Mouse (Mus musculus) forebrain, embryonic 15.5 days (tissue): Measurements from ENCODE around the gene Tbc1d7. TPM values are rescaled to one million over a fixed set of nuclear protein-coding genes. Genes with fewer than 3 reads are reported as not detected.

Source experiments
- ATAC-seq: fragments of 200-750 bp; cut with Nextera tagmentation; replicated peaks from 2 replicates; pipeline ENCODE4 v1.8.0; 2017; ENCODE audit warnings: mild to moderate bottlenecking, moderate TSS enrichment, moderate library complexity
- H3K27ac ChIP-seq: fragments of 300-500 bp; sonication (generic); replicated peaks from 2 replicates; pipeline ENCODE4 v1.5.1; 2015; ENCODE audit warnings: mild to moderate bottlenecking, inconsistent platforms
- H3K27me3 ChIP-seq: fragments of 300-500 bp; sonication (generic); 2 replicates; pipeline ENCODE4 v1.6.1; 2015; ENCODE audit warnings: inconsistent platforms
- H3K36me3 ChIP-seq: fragments of 300-500 bp; sonication (generic); 2 replicates; pipeline ENCODE4 v1.6.1; 2015; ENCODE audit warnings: mild to moderate bottlenecking, inconsistent platforms
- H3K4me1 ChIP-seq: fragments of 300-500 bp; sonication (generic); 2 replicates; pipeline ENCODE4 v1.6.1; 2015; ENCODE audit warnings: inconsistent platforms
- H3K4me2 ChIP-seq: fragments of 300-500 bp; sonication (generic); replicated peaks from 2 replicates; pipeline ENCODE4 v1.6.1; 2015; ENCODE audit warnings: mild to moderate bottlenecking, inconsistent platforms
- H3K4me3 ChIP-seq: fragments of 300-500 bp; sonication (generic); 2 replicates; pipeline ENCODE4 v1.5.1; 2015; ENCODE audit warnings: mild to moderate bottlenecking, inconsistent platforms
- H3K9ac ChIP-seq: fragments of 300-500 bp; sonication (generic); replicated peaks from 2 replicates; pipeline ENCODE4 v1.6.1; 2015; ENCODE audit warnings: mild to moderate bottlenecking, inconsistent platforms
- H3K9me3 ChIP-seq: fragments of 300-500 bp; sonication (generic); 2 replicates; pipeline ENCODE4 v1.6.1; 2016; ENCODE audit warnings: inconsistent platforms
- WGBS: fragments of 180-500 bp; shearing (Covaris S2); methylation state at CpG from one replicate; pipeline ENCODE4 v1.1.7; 2015; ENCODE audit warnings: mixed read lengths; 5-methylcytosine and 5-hydroxymethylcytosine counted together
- polyA plus RNA-seq: library from polyadenylated mRNA; unstranded; fragments of >200 nt; fragmentation: Nextera tagmentation; extraction: Ambion mirVana; gene quantifications from 2 replicates; pipeline ENCODE4 v1.2.1, GENCODE M21; 2015

Tbc1d7 gene
- polyA plus RNA-seq, 1 experiment from 2014 or later, result 79.9 TPM

DNA sequence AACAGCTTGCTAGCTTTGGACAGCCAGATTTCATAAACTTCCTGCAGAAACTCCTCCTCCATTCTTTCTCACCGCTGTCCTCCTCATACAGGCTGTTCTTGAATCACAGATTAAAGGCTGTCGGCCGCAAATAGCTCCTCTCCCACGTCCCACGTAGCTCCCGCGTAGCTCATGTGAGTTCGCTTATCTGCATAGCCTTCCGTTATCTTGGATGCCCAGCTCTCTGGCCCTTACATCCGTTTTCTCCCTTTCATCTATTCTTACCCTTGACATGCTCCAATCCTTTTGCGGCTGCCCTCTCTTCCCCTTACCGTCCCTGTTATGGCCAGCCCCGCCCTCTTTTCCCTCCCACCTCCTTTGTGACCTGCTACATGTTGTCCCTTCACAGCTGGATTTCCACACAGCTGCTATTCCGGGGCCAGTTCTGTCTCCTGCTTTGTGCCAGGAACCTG is 20.5 kb upstream of the Tbc1d7 start:
- no peaks in the 10 kb centered on the region for H3K9me3 ChIP-seq
- H3K9ac ChIP-seq, result no peak overlapping the region
- no peaks in the 10 kb centered on the region for H3K36me3 ChIP-seq
- 10% methylated on average over 14 of the region's 14 CpGs for WGBS
- H3K4me2 ChIP-seq, result no peak overlapping the region
- ATAC-seq, result no peak
- H3K4me1 ChIP-seq, result no peaks in the 10 kb centered on the region
- no peak overlapping the region for H3K27ac ChIP-seq
- H3K4me3 ChIP-seq, result no peak overlapping the region
- H3K27me3 ChIP-seq, result no peaks in the 10 kb centered on the region

DNA sequence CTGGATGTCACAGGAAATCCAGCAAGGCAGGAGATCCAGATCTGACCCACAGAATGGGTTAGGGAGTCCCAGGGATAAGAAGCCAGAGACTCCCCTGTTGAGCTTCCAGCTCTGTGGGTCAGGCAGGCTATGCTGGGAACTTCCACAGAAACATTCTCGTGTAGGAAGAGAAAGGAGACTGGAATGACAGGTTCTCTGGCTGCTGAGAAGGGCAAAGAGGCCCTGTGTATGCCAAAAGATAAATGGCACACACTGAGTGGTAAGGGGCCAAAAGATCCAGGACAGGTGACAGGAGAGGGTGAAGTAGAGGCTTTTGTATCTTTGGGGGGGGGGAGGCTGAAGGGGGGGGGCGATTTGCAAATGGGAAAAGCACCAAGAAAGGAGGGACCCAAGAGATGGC is 20.0 kb upstream of the Tbc1d7 start:
- H3K9ac ChIP-seq, result no peak overlapping the region
- H3K27me3 ChIP-seq, result no peaks in the 10 kb centered on the region
- no peaks in the 10 kb centered on the region for H3K9me3 ChIP-seq
- no peaks in the 10 kb centered on the region for H3K4me1 ChIP-seq
- no peak overlapping the region for H3K27ac ChIP-seq
- no peak overlapping the region for H3K4me2 ChIP-seq
- WGBS, result 24% methylated on average over 2 of the region's 2 CpGs
- no peak for ATAC-seq
- no peak overlapping the region for H3K4me3 ChIP-seq
- no peaks in the 10 kb centered on the region for H3K36me3 ChIP-seq

DNA sequence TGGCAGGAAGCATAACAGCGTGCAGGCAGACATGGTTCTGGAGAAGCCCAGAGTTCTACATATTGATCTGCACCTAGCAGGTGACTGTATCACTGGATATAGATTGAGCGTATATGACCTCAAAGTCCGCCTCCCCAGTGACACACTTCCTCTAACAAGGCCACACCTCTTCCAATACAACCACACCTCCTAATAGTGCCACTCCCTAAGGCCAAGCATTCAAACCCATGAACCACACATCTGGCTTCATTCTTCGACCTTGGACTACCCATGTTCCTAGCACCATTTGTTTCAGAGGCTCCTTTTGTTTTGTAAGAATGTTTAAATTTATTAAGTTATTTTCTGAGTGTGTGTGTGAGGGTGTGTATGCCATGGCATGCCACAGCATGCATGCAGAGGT is 16.4 kb upstream of the Tbc1d7 start:
- H3K4me2 ChIP-seq, result no peak overlapping the region
- no peaks in the 10 kb centered on the region for H3K36me3 ChIP-seq
- H3K27me3 ChIP-seq, result no peaks in the 10 kb centered on the region
- WGBS, result 97% methylated on average over 4 of the region's 4 CpGs
- no peak for ATAC-seq
- no peak overlapping the region for H3K4me3 ChIP-seq
- H3K9ac ChIP-seq, result no peak overlapping the region
- H3K4me1 ChIP-seq, result peaks cover 7% of the 10 kb centered on the region
- H3K9me3 ChIP-seq, result no peaks in the 10 kb centered on the region
- no peak overlapping the region for H3K27ac ChIP-seq

DNA sequence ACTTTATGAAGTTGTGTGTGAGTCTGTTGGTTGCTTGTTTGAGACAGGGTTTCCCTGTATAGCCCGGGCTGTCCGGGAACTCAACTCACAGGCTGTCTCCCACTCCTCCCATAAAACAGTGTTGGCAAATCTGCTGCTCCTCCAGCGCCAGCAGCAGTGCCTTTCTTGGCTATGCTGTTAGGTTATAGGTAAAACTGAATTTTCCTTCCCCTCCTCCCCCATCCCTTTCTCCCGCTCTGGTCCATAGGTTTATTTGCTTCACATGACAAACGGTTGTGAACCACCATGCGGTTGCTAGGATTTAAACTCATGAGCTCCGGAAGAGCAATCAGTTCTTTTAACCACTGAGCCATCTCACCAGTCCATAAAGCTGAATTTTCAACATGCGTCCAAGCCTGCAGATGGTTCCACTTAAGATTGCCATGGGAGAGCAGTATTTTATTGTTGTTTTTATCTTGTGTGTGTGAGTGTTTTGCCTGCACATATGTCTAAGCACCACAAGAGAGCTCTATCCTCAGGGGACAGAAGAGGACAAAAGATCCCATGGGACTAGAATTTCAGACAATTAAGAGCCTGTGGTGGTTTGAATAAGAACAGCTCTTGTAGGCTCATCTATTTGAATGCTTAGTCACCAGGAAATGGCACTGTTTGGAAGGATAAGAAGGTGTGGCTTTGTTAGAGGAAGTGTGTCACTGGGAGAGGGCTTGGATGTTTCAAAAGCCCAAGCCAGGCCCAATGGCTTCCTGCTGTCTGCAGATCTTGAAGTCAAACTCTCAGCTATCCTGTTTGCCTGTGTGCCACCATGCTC is 12.2 kb upstream of the Tbc1d7 start:
- Histone ChIP-seq H3K9me3 (no peaks in the 10 kb centered on the region), H3K4me3 (peak overlapping the region; percentile 31), H3K36me3 (no peaks in the 10 kb centered on the region), H3K4me2 (peak overlapping the region; percentile 47), H3K9ac (no peak overlapping the region), H3K4me1 (peaks cover 14% of the 10 kb centered on the region), H3K27me3 (no peaks in the 10 kb centered on the region), H3K27ac (peak overlapping the region; percentile 39; the same call in 1 of the 2 replicates)
- WGBS, result 39% methylated on average over 8 of the region's 8 CpGs
- ATAC-seq, result peak; percentile 70

DNA sequence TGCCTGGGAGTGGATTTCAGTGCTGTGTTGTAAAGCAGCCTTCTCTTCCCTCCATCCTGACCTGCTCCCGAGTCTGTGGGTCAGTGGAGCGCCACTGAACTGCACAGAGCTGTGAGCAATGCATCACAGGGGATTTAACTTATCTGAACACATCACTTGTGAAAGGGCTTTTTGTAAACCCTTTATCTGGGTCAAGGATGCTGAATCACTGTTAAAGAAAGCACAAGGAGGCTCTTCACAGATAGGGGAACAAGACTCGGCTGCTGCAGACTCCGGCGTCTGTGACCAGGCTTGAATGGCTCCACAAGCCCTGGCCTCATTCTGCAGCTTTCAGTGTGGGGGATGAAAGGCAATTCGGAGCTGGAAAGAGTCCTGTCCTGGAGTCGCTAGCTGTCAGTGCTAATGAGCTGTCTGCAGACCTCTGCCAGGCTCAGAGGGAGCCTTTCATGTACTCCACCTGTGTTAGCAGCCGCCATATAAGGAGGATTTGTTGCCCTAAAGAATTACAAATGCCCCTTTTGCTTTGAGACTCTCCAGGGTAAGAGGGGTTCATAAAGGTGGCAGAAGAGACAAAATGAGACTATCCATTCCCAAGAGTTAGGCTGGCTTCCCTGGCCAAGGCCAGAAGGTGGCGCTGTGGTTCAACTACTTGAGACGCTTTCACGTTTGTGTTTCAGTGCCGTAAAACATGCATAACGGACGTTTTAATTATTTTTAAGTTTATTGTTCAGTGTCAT is 11.3 kb upstream of the Tbc1d7 start:
- 6% methylated on average over 14 of the region's 14 CpGs for WGBS
- Histone ChIP-seq H3K4me1 (peaks cover 14% of the 10 kb centered on the region), H3K4me2 (peak overlapping the region; percentile 47), H3K36me3 (no peaks in the 10 kb centered on the region), H3K27ac (0 out of 2 replicates have a peak overlapping the region, but pooled peaks have one; percentile 39), H3K9me3 (no peaks in the 10 kb centered on the region), H3K27me3 (no peaks in the 10 kb centered on the region), H3K9ac (no peak overlapping the region), H3K4me3 (peak overlapping the region; percentile 31)
- peak; percentile 76 for ATAC-seq

DNA sequence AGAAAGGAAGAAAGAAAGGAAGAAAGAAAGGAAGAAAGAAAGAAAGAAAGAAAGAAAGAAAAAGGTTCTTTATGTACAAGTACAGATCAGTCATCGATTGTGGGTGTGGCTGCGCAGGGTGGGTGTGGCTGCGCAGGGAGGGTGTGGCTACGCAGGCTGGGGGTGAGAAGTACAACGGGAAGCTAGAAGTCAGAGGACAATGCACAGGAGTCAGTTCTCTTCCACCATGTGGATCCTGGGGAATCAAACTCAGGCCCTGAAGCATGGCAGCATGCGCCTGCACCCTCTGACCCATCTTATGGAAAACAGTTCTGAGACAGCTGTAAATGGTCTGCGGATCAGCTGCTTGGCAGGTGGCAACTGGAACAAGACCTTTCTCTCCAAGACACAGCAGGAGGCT is 9.8 kb upstream of the Tbc1d7 start:
- Histone ChIP-seq H3K27ac (no peak overlapping the region), H3K4me3 (no peak overlapping the region), H3K27me3 (no peaks in the 10 kb centered on the region), H3K9ac (no peak overlapping the region), H3K4me1 (peaks cover 14% of the 10 kb centered on the region), H3K9me3 (no peaks in the 10 kb centered on the region), H3K4me2 (no peak overlapping the region), H3K36me3 (no peaks in the 10 kb centered on the region)
- WGBS, result 73% methylated on average over 7 of the region's 7 CpGs
- ATAC-seq, result no peak

DNA sequence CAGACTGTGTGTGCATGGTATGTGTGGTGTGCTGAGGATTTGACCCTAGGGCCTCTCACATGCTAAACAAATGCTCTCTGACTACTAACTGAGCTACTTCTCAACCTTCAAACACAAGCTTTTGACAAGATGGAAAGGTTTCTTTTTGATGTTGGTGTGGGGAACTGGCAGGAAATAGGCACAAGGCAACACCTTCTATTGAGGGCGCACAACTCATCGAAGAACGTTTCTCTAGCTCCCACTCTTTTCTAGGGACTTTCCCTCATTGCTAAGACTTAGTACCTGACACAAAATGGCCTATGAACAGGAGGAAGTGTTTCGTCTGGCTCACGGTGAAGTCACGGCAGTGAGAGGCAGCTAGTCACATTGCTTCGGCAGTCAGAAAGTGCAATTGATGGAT is 6.0 kb upstream of the Tbc1d7 start:
- WGBS, result 90% methylated on average over 7 of the region's 7 CpGs
- H3K27me3 ChIP-seq, result no peaks in the 10 kb centered on the region
- H3K4me2 ChIP-seq, result no peak overlapping the region
- peaks cover 3% of the 10 kb centered on the region; the same call in 1 of the 2 replicates for H3K4me1 ChIP-seq
- no peak for ATAC-seq
- no peak overlapping the region for H3K27ac ChIP-seq
- no peaks in the 10 kb centered on the region for H3K36me3 ChIP-seq
- H3K9me3 ChIP-seq, result no peaks in the 10 kb centered on the region
- H3K9ac ChIP-seq, result no peak overlapping the region
- H3K4me3 ChIP-seq, result no peak overlapping the region

DNA sequence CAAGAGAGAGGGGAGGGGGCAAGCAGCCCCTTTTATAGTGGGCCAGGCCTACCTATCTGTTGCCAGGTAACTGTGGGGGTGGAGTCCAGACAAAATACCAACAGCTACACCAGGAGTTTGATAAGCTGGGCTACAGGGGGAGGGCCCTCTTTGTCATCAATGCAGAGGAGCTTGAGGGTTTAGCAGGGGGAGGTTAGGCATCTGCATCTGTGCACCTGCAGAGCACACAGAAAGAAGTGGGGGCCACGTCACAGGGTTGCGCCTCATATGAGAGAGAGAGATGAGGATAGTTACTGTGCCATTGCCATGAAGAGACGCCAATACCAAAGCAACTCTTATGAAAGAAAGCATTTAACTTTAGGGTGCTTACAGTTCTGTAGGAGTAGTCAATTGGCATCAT is 5.4 kb upstream of the Tbc1d7 start:
- H3K9me3 ChIP-seq, result no peaks in the 10 kb centered on the region
- no peak overlapping the region for H3K27ac ChIP-seq
- WGBS, result 92% methylated on average over 3 of the region's 3 CpGs
- no peak overlapping the region for H3K4me3 ChIP-seq
- H3K36me3 ChIP-seq, result no peaks in the 10 kb centered on the region
- no peak for ATAC-seq
- no peak overlapping the region for H3K4me2 ChIP-seq
- H3K9ac ChIP-seq, result no peak overlapping the region
- no peaks in the 10 kb centered on the region for H3K27me3 ChIP-seq
- peaks cover 6% of the 10 kb centered on the region for H3K4me1 ChIP-seq

DNA sequence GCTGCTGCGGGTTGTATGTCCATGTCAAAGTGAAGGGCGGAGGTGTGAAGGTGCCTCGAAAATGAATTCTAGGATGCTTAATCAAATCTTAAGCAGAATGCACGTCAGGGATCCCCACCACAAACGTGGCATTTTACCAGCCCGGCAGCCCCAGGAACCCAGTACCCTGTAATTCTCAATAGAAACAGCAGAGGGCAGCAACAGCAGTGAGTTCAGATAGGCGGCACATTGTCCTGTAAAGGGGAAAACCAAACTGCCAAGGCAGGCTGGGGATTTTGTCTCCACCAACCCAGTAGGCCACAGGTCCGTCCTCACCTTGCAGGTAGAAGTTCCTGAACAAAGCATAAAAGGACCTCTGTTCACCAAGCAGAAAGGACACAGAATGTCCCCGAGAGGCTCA is 2.0 kb upstream of the Tbc1d7 start:
- H3K36me3 ChIP-seq, result no peaks in the 10 kb centered on the region
- H3K27ac ChIP-seq, result no peak overlapping the region
- H3K9ac ChIP-seq, result no peak overlapping the region
- no peak for ATAC-seq
- H3K9me3 ChIP-seq, result no peaks in the 10 kb centered on the region
- H3K27me3 ChIP-seq, result no peaks in the 10 kb centered on the region
- H3K4me2 ChIP-seq, result no peak overlapping the region
- WGBS, result 16% methylated on average over 9 of the region's 9 CpGs
- peaks cover 14% of the 10 kb centered on the region for H3K4me1 ChIP-seq
- no peak overlapping the region for H3K4me3 ChIP-seq

DNA sequence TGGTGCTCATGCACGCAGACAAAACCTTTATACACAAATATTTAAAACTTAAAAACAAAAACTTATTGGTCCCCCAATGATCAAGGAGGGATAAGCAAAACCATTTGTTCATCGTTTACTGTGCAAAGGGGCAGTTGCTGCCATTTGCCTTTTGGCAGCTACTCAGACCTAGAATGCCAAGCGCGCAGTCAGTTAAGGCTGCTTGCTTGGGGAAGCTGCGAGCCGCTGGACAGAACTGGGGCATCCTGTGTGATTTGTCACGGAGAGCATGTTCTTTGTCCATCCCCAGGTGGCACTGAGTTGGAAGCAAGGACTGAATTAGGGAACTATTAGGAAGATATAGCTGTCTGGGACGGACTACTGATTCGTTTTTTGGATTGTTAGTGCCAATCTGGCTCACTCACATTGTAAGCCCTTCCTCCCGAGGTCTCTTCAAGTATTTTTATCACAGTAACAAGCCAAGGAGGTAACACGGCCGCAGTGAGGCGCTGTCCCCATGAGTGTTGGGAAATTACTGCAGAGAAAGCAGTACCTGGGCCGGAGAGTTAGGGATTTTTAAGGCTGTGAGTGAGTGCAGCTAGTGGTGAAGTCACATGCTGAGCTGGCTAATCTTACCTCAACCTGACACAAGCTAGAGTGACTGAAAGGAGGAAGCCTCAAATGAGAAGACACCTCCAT is 874 bp upstream of the Tbc1d7 start:
- no peak for ATAC-seq
- Histone ChIP-seq H3K4me1 (peaks cover 14% of the 10 kb centered on the region), H3K9me3 (no peaks in the 10 kb centered on the region), H3K4me3 (peak overlapping the region; percentile 86), H3K36me3 (no peaks in the 10 kb centered on the region), H3K27me3 (no peaks in the 10 kb centered on the region), H3K4me2 (peak overlapping the region; percentile 81), H3K27ac (peak overlapping the region; percentile 89; the same call in 1 of the 2 replicates), H3K9ac (peak overlapping the region; percentile 78)
- 34% methylated on average over 14 of the region's 14 CpGs for WGBS

DNA sequence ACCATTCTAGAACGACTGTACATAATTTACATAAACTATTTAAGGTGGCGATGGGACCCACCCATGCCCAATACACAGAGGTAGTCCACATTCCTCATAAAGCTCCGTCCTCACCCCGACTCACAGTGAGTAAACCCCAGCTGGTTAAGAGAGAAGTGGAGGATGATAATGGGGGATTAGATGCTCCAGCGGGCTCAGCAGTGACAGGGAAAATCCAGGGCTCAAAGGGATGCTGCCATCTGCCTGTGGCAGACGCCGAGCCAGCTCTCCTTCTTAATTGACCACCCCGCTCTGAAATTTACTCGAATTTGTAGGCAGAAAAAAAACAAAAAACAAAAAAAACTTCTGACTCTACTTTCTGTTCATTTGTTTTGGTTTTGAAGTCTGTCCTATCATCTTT is 3.6 kb downstream of the Tbc1d7 start:
- H3K4me1 ChIP-seq, result peaks cover 14% of the 10 kb centered on the region
- no peak for ATAC-seq
- no peaks in the 10 kb centered on the region for H3K9me3 ChIP-seq
- no peak overlapping the region for H3K27ac ChIP-seq
- no peak overlapping the region for H3K4me2 ChIP-seq
- no peak overlapping the region for H3K9ac ChIP-seq
- H3K27me3 ChIP-seq, result no peaks in the 10 kb centered on the region
- WGBS, result 62% methylated on average over 9 of the region's 9 CpGs
- peaks cover 12% of the 10 kb centered on the region for H3K36me3 ChIP-seq
- H3K4me3 ChIP-seq, result no peak overlapping the region

DNA sequence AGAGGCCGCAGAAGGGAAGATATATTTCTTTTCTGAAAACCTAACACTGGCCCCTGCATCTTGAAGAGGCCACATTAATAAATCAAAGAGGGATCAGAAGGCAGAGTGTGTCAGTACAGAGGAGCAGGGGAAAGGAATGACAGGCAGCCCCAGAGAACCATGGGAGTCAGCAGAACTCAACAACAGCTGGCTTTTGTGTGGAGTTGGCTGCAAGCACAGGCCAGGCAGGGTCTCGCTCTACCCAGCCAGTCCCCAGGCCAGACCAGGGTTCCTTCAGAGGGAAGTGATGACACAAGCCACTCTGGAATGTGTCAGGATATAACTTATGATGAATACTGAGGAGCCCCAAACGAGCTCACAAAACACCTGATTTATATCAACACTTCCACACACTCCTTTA is 11.9 kb downstream of the Tbc1d7 start:
- Histone ChIP-seq H3K27me3 (no peaks in the 10 kb centered on the region), H3K4me2 (no peak overlapping the region), H3K9ac (no peak overlapping the region), H3K4me3 (no peak overlapping the region), H3K27ac (no peak overlapping the region), H3K4me1 (no peaks in the 10 kb centered on the region), H3K9me3 (no peaks in the 10 kb centered on the region), H3K36me3 (peaks cover 19% of the 10 kb centered on the region)
- no peak for ATAC-seq
- 79% methylated on average over 3 of the region's 3 CpGs for WGBS
